Mouse (Mus musculus) induced T-regulatory cell, adult 2 months (primary cell): Measurements from ENCODE around the gene Myl6b.

Experiments used
- DNase-seq: peaks from one replicate; pipeline ENCODE4 v3.0.0-alpha.2; 2012; ENCODE audit warnings: low read depth

Gene Myl6b

DNA sequence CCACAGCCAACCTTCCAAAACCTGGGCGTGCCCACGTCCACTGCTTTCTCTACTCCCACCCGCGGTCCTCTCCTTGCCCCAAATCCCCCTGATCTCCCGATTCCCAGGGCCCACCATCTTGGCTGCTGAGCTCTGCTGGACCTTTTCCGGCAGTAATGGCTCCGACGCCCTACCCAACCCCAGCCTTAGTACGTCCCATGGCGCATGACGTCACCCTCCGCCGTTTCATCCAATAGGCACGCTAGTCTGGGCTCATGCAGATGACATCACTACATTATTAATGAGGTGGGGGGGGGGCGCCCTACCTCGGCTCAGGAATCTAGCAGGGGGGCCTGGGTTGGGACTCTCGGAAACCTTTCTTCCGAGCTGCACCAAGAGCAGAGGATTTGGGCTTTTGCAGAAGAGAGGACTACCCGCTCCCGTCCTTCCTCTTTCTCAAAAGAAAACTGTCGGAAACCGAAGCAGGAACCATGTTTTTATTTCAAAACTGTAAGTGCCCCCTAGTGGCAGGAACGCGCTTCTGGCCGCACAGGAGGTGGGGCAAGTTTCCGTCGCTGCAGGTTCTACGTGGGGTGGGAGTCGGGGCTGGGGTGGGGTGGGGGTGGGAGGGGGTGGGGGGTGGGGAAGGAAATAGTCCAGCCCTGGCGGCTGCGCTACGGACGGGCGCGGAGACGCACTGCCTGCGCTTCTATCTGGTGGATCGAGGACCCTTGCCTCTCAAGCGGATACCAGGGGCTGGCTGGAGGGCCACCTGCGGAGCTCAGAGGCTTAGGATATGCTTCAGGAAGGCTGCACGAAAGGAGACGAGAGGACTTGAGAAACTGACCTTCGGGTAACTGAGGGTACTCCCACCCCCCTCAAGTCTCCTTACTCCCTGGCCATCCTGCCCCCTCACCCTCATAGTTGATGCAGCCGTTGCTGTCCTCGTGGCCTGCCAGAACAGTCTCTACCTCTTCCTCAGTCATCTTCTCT lies 4.5 kb downstream of the Myl6b start, which contains the start of gene Myl6:
Gene Myl6, minus strand, starts transcription at position 451 of the 972 bp plus-strand sequence.
- peak; percentile 99 for DNase-seq

DNA sequence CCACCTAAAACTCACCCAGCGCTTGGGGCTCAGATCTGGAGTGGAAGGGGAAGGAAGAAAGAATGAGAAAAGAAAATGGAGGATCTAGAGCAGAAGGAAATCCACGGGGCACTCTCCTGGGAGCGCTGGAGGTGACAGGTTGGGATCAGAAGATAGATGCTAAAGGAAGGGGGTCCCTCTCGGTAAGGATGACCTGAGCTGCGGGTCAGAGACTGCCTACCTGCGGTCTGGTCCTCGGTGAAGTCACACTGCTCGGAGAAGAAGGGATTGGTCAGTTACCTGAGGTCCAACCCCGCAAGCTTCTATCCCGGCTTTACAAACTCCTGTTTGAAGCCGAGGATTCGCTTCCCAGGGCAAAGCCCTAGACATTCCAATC lies 5.2 kb downstream of the Myl6b start:
- no peak for DNase-seq

DNA sequence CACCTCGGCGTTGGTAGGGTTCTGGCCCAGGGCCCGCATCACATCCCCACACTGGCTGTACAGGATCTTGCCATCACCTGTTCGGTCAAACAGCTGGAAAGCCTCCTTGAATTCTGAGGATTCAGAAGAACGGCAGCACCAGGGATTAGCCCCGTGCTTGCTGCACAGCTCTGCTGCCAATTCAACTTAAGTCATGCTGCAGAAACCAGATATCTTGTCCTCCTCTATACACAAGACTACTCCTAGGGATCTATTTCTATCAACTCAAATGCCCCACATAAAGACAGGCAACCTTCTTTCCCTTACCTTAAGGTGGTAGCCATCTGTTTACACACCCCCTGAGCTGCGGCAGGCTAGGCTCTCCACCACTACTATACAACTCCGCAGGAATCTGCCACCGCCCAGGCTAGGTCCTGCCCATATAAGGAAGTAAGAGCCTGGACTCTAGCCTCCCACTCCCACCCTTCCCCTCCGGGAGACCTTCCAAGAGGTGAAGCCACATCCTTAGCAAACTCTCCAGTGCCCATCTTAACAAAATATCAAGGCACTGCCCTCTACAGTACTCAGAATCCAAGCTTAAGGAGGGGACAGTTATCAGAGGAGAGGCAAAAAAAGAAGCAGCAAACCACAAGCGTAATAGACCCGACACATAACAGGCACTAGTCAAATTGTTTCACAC lies 5.7 kb downstream of the Myl6b start:
- peak; percentile 73 for DNase-seq

DNA sequence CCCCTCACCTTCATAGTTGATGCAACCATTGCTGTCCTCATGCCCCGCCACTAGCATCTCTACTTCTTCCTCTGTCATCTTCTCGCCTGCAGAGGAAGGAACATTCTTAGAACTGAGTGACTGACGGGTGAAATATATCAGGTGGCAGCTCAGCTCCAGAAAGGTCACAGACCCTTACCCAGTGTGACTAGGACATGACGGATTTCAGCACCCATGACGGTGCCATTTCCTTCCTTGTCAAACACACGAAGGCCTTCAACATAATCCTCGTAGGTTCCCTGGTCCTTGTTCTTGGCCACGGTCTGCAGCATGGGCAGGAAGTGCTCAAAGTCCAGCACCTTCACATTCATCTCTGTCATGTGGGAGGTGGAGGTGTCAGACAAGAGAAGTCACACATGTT lies 6.4 kb downstream of the Myl6b start:
- peak; percentile 59 for DNase-seq

DNA sequence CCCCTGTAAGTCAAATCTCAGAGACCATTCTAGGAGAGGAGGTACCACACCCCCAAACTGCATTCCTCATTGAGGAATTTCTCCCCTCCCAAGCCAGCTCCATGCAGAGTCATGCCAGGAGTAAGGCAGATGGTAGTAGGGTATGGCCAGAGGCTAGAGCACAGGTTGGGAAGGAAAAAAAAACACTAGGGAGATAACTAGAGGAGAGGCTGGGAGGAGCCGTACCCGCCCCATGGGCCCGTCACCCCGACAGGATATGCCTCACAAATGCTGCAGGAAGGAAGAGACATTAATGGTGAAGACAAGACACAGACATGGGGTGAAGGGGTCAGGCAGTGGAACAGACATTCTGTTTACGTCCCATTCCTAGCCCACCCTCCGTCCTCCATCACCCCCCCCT lies 7.0 kb downstream of the Myl6b start:
- peak; percentile 64 for DNase-seq

DNA sequence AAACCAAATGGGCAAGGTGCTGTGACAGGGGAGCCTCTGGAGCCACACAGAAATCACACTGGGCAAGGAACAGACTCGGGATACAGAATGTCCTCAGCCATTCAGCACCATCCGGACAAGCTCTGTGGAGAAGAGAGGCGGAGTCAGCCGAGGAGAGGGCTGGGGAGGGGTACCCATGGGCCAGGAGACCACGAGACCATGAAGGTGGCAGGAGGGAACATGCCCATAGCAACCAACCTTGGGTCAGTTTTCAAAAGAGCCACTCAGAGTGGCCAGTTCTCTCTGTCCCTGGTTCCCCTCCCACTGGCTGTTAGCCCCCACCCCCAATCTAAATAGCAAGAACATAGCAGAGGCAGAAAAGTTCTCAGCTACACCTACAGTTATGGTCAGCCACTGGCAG lies 7.6 kb downstream of the Myl6b start:
- no peak for DNase-seq

DNA sequence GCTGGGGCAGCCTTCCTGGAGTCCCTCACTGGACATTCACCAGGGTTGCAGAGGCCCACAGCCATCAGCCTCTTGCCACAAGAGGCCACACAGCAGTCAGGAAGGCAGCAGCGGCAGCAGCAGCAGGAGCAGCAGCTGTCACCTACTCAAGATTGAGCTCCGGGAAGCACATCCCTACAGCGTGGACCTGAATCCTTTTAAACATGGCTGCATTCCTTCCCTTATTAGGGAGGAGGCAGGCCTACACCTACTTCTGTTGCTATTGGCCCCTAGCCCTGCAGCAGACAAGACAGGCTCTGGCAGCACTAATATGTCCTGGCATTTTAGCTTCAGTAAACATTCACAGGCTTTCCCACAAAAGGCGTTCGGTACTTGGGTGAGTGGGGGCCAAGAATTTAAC lies 8.3 kb downstream of the Myl6b start:
- no peak for DNase-seq

DNA sequence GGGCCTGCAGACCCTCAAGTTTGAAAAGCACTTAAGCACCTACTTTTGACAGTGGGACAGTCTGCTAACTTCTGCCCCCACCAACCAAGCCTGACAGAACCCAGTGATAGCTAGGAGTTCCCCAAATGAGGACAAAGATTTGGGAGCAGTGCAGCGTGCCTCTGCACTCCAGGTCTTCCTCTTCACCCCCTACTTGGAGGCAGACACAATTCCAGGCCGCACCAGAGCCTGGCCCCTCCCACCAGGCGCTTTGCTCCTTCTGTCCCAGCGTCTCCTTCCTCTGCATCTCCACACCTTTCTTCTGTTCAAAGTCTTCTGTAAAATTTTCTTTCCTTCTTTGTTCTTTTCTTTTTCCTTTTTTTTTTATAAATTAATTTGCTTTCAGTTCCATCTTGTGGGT lies 8.7 kb downstream of the Myl6b start:
- no peak for DNase-seq

DNA sequence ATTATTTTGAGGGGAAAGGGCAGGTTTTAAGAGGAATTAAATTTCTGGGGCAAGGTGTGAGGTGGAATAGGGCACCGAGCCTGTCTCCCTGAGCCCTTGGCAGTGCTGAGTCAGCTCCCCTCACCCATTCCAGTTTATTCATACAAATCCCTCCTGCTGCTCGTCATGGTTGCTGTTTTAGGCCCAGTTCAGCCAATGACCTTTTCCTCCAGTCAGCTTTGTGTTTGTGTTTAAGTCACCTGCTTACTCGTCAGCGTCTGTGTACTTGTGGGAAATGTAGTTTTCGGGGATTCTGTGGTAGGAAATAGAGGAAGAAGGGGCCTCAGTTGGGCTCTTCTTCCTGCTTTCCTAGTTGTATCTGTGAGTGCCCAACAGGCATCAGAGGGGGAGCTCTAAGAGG lies 9.1 kb downstream of the Myl6b start:
- no peak for DNase-seq

DNA sequence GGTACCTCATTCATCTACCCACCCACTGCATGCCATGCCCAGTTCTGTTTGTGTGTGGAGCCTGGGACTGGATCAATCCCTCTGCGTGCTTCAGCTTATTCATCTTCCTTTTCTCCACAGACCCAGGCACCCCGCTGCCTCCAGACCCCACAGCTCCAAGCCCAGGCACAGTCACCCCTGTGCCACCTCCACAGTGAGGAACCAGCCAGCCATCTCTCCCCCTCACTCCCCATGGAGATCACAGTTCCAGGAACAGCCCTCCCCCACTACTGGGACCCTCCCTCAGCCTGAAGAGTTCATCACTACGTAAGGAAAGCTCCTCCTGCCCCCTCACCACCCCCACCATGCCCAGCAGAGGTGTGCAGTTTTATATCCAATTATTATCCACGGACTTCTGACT lies 9.7 kb downstream of the Myl6b start:
- no peak for DNase-seq

DNA sequence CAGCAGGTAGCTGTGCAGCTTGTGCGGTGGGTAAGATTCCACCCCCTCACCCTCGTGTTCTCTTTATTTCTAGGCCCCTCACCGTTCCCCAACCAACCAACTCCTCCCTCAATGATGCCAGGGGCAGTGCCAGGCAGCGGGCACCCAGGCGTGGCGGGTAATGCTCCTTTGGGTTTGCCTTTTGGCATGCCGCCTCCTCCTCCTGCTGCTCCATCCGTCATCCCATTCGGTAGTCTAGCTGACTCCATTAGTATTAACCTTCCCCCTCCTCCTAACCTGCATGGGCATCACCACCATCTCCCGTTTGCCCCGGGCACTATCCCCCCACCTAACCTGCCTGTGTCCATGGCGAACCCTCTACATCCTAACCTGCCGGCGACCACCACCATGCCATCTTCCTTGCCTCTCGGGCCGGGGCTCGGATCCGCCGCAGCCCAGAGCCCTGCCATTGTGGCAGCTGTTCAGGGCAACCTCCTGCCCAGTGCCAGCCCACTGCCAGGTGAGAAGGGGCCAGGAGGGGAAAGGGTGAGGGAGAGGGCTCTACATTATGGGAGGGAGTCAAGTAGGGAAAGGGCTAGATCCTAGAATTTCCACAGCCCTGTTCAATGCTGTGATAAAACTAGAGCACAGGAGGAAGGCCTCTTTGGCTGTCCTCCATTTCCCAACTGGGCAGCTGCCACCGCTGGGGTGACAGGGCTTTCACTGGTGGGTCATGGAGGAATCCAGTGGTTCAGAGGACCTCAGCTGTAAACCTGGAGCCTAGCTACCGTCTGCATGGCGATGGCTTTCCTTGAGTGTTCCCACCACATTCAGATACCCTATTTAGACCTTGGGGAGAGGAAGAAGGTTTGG lies 10.4 kb downstream of the Myl6b start:
- no peak for DNase-seq

DNA sequence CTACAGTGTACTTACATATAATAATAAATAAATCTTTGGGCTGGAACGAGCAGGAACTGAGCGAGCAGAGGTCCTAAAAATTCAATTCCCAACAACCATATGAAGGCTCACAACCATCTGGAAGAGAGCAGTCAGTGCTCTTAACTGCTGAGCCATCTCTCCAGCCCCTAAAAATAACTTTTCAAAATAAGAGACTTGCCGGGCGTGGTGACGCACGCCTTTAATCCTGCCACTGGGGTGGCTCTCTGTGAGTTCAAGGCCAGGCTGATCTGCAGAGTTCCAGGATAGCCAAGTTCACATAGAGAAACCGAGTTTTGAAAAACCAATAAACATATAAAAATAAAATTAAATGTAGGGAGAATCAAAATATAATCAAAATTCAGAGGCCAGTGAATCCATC lies 12.1 kb downstream of the Myl6b start:
- no peak for DNase-seq

DNA sequence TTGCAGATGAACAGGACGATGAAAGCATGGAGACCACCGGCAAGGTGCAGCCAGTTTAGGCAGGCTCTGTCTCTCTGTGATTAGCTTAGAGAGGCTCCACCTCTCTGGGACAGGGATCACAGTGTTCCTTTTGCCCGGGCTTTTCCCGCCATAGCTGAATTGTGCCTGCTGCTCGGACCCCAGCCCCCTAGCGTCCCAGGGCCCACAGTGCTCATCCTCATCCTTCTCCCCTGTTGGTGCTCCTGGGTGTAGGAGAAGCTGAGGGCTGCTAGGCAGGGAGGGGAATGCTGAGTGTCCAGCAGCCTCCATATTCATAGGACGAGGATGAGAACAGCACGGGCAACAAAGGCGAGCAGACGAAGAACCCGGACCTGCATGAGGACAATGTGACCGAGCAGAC lies 24.1 kb downstream of the Myl6b start:
- no peak for DNase-seq

DNA sequence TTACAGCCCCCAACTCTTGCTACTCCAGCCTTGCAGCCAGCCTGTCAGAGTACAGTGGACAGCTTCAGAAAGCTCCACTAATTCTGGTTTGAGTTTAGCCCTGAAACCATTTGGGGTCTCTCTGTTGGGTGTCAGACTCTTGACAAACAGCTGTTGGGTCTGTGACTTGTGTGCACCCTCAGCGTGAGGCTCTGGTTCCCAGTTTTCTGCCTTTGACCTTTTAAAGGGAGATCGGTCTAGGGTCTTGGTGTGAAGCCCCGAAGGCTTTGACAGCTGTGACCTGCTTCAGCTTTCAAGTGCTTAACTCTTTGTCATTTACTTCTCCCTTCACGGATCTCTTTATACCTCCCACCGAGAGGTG lies 38.2 kb downstream of the Myl6b start:
- DNase-seq: peak; percentile 35

DNA sequence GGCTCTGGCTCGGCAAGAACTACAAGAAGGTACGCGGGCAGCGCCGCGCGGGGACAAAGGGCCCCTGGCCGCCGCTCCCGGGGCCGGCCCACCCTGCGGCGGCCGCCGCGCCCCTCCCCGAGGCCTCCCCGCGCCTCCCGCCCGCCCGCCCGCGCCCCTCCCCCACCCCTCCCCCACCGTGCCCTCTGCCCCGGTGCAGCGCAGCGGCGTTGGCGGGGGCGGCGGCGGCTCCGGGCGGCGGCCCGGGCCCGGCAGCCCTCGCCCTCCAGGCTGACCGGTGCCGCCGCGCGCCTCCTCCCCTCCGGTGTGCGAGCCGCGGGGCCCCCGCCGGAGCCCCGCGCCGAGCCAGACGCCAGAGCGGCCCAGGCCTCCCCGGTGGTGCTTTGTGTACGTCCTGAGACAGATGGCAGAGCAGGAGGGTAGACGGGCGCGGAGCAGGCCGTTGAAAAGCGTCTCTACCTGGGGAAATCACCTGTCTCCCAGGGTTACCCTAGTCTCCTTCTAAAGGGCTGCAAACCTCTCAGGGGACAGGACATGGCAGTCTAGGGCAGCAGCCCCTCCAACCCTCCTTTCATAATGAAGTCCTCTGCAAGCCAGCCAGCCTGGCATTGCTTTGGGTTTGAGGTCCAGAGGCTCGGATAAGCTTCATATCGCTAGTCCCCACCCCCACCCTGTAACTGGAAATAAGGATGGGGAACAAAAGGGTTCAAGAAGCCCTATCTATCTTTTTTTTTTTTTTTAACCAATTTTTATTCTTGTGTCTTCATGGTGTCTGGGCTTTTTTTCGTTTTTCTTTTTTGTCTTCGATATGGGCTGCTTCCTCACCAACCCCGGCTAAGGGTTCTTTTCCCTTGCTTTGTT lies 38.8 kb downstream of the Myl6b start:
- peak; percentile 67 for DNase-seq

DNA sequence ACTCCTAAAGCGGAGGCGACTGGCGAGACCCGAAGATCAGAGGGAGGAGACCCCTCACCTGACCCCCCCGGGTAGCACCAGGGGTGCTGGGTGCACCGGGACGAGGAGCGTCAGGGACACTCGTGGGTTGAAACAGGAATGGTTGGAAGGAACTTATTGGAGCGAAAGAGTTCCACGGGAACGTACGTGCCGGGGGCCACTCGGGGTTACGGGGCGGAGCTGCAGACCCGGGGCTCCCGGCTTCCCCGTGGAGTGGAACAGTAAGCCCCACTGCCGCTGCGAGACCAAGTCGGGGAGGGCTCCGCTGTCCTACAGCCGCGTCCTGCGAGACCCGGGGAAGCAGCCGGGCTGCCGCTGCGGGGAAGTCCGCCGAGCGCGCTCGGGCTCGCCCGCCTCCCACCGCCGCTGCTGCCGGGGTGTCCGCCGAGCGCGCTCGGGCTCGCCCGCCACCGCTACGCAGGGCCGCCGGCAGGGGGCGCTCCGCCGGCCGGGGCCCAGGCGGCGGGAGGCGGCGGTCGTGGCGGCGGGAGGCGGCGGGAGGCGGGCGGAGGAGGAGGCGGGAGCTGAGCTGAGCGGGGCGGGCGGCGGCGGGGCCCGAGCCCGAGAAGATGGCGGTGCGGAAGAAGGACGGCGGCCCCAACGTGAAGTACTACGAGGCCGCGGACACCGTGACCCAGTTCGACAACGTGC lies 39.6 kb downstream of the Myl6b start, which contains the start of gene Smarcc2:
Gene Smarcc2, plus strand, starts transcription at position 530 of the 690 bp plus-strand sequence.
- DNase-seq: peak; percentile 89

DNA sequence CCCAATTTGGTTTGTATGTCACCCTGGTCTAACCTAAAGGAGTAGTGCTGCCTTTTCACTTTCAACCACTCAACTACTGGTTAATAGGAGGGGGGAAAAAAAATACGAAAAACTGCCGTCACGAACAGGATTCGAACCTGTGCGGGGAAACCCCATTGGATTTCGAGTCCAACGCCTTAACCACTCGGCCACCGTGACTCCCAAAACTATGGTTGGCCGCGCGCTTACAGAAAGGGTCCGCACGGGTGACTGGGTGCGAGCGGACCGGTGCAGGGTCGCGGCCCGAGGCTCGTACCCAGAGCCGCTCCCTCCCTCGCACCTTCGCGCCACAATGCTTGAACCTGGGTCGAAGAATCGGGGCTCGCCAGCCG lies 40.2 kb downstream of the Myl6b start:
- peak; percentile 86 for DNase-seq

DNA sequence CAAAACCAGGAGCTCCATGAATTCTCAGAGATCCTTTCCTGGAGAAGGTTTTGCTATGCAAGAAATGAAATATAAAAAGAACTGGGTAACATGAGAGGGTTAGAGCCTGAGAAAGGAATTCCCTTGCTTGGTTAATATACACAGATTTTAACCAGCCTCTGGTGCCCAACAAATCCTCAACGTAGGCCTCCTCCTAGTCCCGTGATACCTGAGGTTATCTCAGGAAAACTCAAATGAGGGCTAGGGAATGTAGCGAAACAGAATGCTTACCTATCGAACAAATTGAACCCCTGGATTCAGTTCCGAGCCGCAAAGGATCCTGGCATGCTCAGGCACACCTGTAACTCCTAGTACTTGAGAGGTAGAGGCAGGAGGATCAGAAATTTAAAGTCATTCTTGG lies 40.8 kb downstream of the Myl6b start:
- DNase-seq: no peak

DNA sequence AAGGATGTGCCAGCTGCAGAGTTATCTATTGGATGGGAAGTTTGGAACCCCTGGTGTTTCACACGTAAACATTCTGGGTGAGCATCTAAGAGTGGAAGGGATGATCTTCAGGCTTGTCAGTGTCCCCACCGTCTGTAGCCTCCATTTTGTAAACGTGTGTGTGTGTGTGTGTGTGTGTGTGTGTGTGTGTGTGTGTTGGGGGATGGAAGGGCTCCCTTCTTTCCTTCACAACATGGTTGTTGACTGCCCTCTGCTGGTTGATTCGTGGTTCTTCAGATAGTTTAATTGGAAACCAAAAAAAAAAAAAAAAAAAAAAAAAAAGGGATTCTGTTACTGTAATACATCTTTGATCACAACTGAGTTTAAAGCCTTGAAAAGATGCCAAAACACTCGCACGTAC lies 43.2 kb downstream of the Myl6b start:
- DNase-seq: peak; percentile 92

DNA sequence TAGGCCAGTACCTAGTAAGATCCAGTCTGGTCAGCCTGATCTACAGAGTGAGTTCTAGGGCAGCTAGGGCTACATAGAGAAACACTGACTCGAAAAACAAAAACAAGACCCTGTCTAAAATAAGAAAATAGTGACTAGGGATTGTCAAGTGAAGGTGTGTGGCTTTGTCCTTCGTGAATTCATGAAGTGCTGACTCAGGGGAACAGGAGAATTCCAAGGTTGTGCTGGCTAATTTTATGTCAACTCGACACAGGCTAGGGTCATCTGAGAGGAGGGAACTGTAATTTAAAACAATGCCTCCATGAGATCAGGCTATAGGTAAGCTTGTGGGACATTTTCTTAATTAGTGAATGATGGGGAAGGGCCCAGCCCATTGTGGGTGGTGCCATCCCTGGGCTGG lies 44.0 kb downstream of the Myl6b start:
- DNase-seq: no peak

DNA sequence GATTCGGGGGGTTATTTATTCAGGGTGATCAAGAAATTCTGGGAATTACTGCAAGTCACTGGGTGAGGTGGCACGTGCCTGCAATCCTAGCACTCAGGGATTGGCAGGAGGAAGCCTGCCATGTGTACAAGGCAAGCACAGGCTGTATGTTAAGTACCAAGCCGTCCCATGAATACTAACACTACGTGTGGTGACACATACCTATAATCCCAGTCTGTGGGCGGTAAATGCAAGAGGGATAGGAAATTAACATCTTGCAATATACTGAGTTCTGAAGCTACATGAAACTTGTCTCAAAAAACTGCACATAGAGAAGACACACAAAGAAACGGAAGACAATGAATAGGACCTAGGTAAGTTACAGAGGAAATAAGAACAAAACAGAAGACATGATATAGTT lies 47.5 kb downstream of the Myl6b start:
- no peak for DNase-seq
